Mouse (Mus musculus): ENCODE measurements around the gene Hibch. TPM values are rescaled to one million over a fixed set of nuclear protein-coding genes. Genes with fewer than 3 reads are reported as not detected.

The Hibch gene
- 10 to 100 TPM in 18 of 26 experiments, 1 to 10 TPM in 8; 1.9 to 43.8 (median 20.9) TPM for total RNA-seq (2018; cell fraction: chromatin; rRNA removed)
- 10 to 100 TPM in 18 of 26 experiments, 1 to 10 TPM in 8; 7.2 to 13.0 (median 10.6) TPM for total RNA-seq (2018; cell fraction: cytosol; rRNA removed)
- total RNA-seq (2018; cell fraction: nucleus; rRNA removed): 10 to 100 TPM in 15 of 26 experiments, 1 to 10 TPM in 11; 2.2 to 25.8 (median 10.9) TPM
- polyA plus RNA-seq (2018): 10.5 to 28.5 TPM (median 18.1 TPM) in 3 replicates

DNA sequence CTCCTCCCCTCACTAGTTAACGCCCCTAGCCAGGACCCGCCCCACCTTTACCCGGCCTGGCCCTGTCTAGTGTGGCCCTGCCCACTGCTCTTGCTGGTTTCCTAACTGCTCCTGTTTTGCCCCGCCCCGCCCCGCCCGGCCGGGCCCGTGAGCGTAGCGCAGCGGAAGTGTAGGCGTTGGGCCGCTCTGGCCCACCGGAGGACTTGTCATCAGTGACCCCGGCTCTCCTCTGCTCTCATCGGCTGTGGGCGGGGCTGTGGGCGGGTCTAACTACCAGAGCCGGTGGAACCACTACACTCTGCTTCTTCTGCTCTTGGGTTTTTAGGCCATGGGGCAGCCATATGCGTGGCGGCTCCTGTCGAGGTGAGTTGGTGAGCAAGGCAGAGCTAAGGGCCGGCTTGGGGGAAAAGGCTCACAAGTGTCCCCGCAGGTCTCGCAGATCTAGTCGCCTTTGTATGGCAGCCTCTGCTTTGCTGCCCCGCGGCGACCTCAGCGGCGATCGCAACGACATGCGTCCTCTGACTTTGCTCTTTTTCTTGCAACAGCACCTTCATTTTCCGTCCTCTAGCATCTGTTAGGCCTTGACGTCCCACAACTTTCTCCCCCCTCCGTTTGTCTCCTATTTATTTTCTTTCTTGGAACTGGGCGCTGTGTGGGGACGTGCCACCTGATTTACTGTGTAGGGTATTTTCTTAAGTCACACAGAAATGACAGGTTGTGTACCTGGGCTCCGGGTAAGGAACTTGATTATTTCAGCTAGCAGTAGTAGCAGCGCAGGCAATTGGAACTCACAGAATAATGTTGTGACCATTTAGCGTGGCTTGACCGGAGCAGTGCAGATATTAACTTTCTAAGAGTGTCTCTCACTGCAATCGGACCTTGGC is at the start of gene Hibch:
Gene Hibch (plus strand): TSS at position 148 of the 884 bp plus-strand sequence.
- Histone ChIP-seq H3K36me3 (ENCODE audit: inconsistent target) (no peaks in the 10 kb centered on the region), H3K79me2 (ENCODE audit: inconsistent target) (no peaks in the 10 kb centered on the region), H3K4me3 (ENCODE audit: inconsistent target) (peak within 1 kb of the TSS; percentile 59), H3K27ac (peak within 1 kb of the TSS; percentile 65)
- WGBS (ENCODE audit: missing documents): 1% methylated on average over 45 of the region's 45 CpGs

GRCm38 (mm10) chr1:52795927-52796326 is 48.8 kb upstream of the Hibch start:
- H3K27ac ChIP-seq: no peak overlapping the region
- no peak overlapping the region for H3K4me3 ChIP-seq (ENCODE audit: inconsistent target)
- no peaks in the 10 kb centered on the region; the same call in 1 of the 2 replicates for H3K79me2 ChIP-seq (ENCODE audit: inconsistent target)
- H3K36me3 ChIP-seq (ENCODE audit: inconsistent target): peaks cover 36% of the 10 kb centered on the region
- WGBS (ENCODE audit: missing documents): 100% methylated on average over 2 of the region's 2 CpGs

- H3K36me3 ChIP-seq (ENCODE audit: inconsistent target): peaks cover 17% of the 10 kb centered on the region
- H3K4me3 ChIP-seq (ENCODE audit: inconsistent target): peak overlapping the region; percentile 14; the same call in 1 of the 2 replicates
- no peaks in the 10 kb centered on the region; the same call in 1 of the 2 replicates for H3K79me2 ChIP-seq (ENCODE audit: inconsistent target)
- peak overlapping the region; percentile 76 for H3K27ac ChIP-seq
- 13% methylated on average over 10 of the region's 10 CpGs for WGBS (ENCODE audit: missing documents)
These were observed 45.5 kb upstream of the Hibch start for GRCm38 (mm10) chr1:52799056-52799726.

DNA sequence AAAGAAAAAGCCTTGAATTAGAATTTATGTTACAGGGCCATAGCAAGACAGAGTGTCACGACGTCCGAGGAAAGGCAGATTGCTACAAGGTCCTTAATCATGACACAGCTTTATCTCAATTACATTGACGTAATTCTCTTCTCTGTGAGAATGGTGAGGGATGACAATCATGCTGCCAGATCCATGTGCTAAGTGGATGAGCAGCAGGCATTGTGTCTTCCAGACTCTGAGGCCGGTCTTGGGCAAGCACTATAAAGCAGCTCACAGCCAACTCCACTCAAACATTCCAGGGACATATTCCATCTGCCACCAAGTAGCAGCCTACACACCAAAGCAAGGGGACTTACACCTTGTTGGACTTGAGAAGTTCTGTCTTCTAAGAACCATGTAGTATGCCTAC is 45.0 kb upstream of the Hibch start:
- H3K4me3 ChIP-seq (ENCODE audit: inconsistent target): peak overlapping the region; percentile 14; the same call in 1 of the 2 replicates

GRCm38 (mm10) chr1:52800340-52800740 is 44.4 kb upstream of the Hibch start:
- Histone ChIP-seq H3K36me3 (ENCODE audit: inconsistent target) (peaks cover 12% of the 10 kb centered on the region; the same call in 1 of the 2 replicates), H3K27ac (peak overlapping the region; percentile 76), H3K79me2 (ENCODE audit: inconsistent target) (no peaks in the 10 kb centered on the region; the same call in 1 of the 2 replicates), H3K4me3 (ENCODE audit: inconsistent target) (no peak overlapping the region)
- 4% methylated on average over 3 of the region's 3 CpGs for WGBS (ENCODE audit: missing documents)

More for the DNA sequence above, 45.0 kb upstream of the Hibch start:
- H3K27ac ChIP-seq: peak overlapping the region; percentile 76
- peaks cover 12% of the 10 kb centered on the region; the same call in 1 of the 2 replicates for H3K36me3 ChIP-seq (ENCODE audit: inconsistent target)
- WGBS (ENCODE audit: missing documents): 16% methylated on average over 5 of the region's 5 CpGs
- no peaks in the 10 kb centered on the region; the same call in 1 of the 2 replicates for H3K79me2 ChIP-seq (ENCODE audit: inconsistent target)

DNA sequence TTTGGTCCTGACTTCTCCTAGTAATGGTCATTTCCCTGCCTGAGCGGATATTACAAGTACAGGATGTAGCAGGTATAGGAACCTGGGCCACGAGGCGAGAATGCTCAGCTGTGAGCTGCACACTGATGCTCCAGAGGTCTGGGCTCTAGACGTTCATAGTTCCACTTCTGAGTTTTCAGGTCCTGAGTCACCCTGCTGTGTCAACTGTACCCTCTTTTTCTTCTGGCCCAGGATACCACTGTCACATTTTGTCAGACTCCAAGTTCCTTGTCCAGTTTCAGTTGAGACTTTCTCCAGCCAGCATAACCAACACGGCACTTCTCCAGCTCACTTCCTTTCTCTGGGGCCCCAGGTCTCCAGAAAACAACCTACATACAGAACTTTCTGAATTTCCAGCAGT is 43.1 kb upstream of the Hibch start:
- WGBS (ENCODE audit: missing documents): 5% methylated on average over 5 of the region's 5 CpGs

GRCm38 (mm10) chr1:52802406-52802975 is 42.2 kb upstream of the Hibch start:
- H3K79me2 ChIP-seq (ENCODE audit: inconsistent target): no peaks in the 10 kb centered on the region; the same call in 1 of the 2 replicates
- peak overlapping the region; percentile 76; the same call in 1 of the 2 replicates for H3K27ac ChIP-seq
- no peak overlapping the region for H3K4me3 ChIP-seq (ENCODE audit: inconsistent target)
- no peaks in the 10 kb centered on the region for H3K36me3 ChIP-seq (ENCODE audit: inconsistent target)
- WGBS (ENCODE audit: missing documents): 59% methylated on average over 5 of the region's 5 CpGs

More for the DNA sequence above, 43.1 kb upstream of the Hibch start:
- H3K4me3 ChIP-seq (ENCODE audit: inconsistent target): no peak overlapping the region
- H3K27ac ChIP-seq: peak overlapping the region; percentile 76
- peaks cover 1% of the 10 kb centered on the region; the same call in 1 of the 2 replicates for H3K36me3 ChIP-seq (ENCODE audit: inconsistent target)
- H3K79me2 ChIP-seq (ENCODE audit: inconsistent target): no peaks in the 10 kb centered on the region; the same call in 1 of the 2 replicates

GRCm38 (mm10) chr1:52805041-52805440 is 39.7 kb upstream of the Hibch start:
- no peaks in the 10 kb centered on the region for H3K79me2 ChIP-seq (ENCODE audit: inconsistent target)
- no peak overlapping the region for H3K27ac ChIP-seq
- H3K36me3 ChIP-seq (ENCODE audit: inconsistent target): no peaks in the 10 kb centered on the region
- no peak overlapping the region for H3K4me3 ChIP-seq (ENCODE audit: inconsistent target)
- 92% methylated on average over 1 of the region's 1 CpGs for WGBS (ENCODE audit: missing documents)

DNA sequence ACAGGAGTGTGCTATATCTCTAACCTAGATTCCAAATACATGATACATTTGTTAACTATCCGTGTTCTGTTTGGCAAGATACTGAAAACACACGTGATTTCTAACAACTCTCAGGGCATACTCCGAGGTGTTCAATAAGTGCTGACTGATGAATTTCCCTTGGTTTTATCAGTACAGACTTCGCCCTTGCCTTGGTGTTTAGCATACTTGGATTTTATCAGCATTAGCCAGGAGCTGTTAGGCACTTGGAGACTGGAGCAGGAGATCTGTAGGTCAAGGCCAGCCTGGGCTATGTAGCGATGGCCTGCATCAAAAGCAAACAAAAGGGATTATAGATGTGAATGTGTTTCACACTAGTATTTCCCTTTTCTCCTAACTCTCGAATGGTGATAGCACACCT is 36.3 kb upstream of the Hibch start:
- no peak overlapping the region for H3K27ac ChIP-seq
- 93% methylated on average over 6 of the region's 6 CpGs for WGBS (ENCODE audit: missing documents)
- no peaks in the 10 kb centered on the region for H3K36me3 ChIP-seq (ENCODE audit: inconsistent target)

GRCm38 (mm10) chr1:52816232-52816891 is 28.4 kb upstream of the Hibch start:
- Histone ChIP-seq H3K4me3 (ENCODE audit: inconsistent target) (peak overlapping the region; percentile 44), H3K27ac (no peak overlapping the region), H3K36me3 (ENCODE audit: inconsistent target) (no peaks in the 10 kb centered on the region), H3K79me2 (ENCODE audit: inconsistent target) (peaks cover 7% of the 10 kb centered on the region; the same call in 1 of the 2 replicates)
- 15% methylated on average over 13 of the region's 13 CpGs for WGBS (ENCODE audit: missing documents)

More for the DNA sequence above, 36.3 kb upstream of the Hibch start:
- no peaks in the 10 kb centered on the region for H3K79me2 ChIP-seq (ENCODE audit: inconsistent target)
- H3K4me3 ChIP-seq (ENCODE audit: inconsistent target): no peak overlapping the region

GRCm38 (mm10) chr1:52816910-52817812 is 27.6 kb upstream of the Hibch start, which contains the start of gene Inpp1:
TSS of gene Inpp1 (minus strand) at chr1:52817688.
- no peaks in the 10 kb centered on the region for H3K36me3 ChIP-seq (ENCODE audit: inconsistent target)
- peak within 1 kb of the TSS; percentile 44 for H3K4me3 ChIP-seq (ENCODE audit: inconsistent target)
- under 1% methylated on average over 51 of the region's 59 CpGs for WGBS (ENCODE audit: missing documents)
- peaks cover 7% of the 10 kb centered on the region; the same call in 1 of the 2 replicates for H3K79me2 ChIP-seq (ENCODE audit: inconsistent target)
- H3K27ac ChIP-seq: no peak within 1 kb of the TSS

DNA sequence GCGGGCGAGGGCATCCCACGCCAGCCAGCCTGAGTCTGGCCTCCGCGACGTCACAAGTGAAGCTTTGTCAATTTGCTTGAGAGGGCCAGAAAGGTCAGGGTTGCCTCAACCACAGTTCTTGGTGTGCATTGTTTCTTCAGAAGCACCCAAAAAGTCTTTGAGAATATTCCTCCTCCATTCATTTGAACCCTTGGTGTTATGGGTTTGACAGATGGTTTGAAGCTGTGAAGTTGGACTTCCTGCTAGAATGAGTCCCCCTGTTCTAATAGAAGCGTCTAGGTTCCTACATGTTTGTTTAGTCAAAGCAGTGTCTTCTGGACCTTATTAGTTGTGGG is 26.9 kb upstream of the Hibch start:
- Histone ChIP-seq H3K4me3 (ENCODE audit: inconsistent target) (peak overlapping the region; percentile 44; the same call in 1 of the 2 replicates), H3K36me3 (ENCODE audit: inconsistent target) (no peaks in the 10 kb centered on the region), H3K27ac (no peak overlapping the region), H3K79me2 (ENCODE audit: inconsistent target) (peaks cover 7% of the 10 kb centered on the region; the same call in 1 of the 2 replicates)
- WGBS (ENCODE audit: missing documents): 12% methylated on average over 7 of the region's 7 CpGs

DNA sequence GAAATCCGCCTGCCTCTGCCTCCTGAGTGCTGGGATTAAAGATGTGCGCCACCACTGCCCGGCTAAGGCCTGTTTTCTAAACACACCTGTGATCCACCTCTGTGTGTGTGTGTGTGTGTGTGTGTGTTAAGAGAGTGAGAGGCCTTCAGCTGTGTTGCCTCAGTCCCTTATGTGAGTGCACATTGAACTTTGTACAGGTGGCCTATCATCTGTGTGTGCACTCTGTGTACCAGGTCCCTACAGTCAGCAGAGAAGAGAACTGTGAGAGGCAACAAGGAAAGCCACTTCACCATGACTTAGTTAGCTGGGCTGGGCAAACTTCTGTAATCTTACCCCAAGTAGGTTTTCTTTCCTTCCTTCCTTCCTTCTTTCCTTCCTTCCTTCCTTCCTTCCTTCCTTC is 5.6 kb upstream of the Hibch start:
- Histone ChIP-seq H3K4me3 (ENCODE audit: inconsistent target) (no peak overlapping the region), H3K27ac (no peak overlapping the region), H3K36me3 (ENCODE audit: inconsistent target) (no peaks in the 10 kb centered on the region), H3K79me2 (ENCODE audit: inconsistent target) (no peaks in the 10 kb centered on the region)
- 93% methylated on average over 3 of the region's 3 CpGs for WGBS (ENCODE audit: missing documents)
